Mouse (Mus musculus): ENCODE measurements around the gene Rtp3.

GRCm38 (mm10) chr9:110950109-110950508, 40.3 kb downstream of the Rtp3 start:
- TF ChIP-seq EP300 (IDR thresholded peaks at IDR 0.05; ENCODE audit: insufficient read depth, low read depth, low read length), result no peak
- peak; percentile 14 for TF ChIP-seq CTCF (IDR thresholded peaks at IDR 0.05; ENCODE audit: low read depth, low read length)

Data from ES-Bruce4 (cell line).